Mouse (Mus musculus): Measurements from ENCODE around the gene Rusc2.

Rusc2 gene

GRCm38 (mm10) chr4:43452315-43452714 is 70.5 kb downstream of the Rusc2 start:
- DNase-seq: no peak

- DNase-seq: no peak
These were observed 71.6 kb downstream of the Rusc2 start for GRCm38 (mm10) chr4:43453413-43453812.

GRCm38 (mm10) chr4:43454041-43454836 is 72.5 kb downstream of the Rusc2 start, which contains the start of gene Cd72:
Gene Cd72 (minus strand): TSS chr4:43454628.
- no peak for DNase-seq

GRCm38 (mm10) chr4:43456470-43456869 is 74.7 kb downstream of the Rusc2 start:
- no peak for DNase-seq

- DNase-seq: no peak
These were observed 75.3 kb downstream of the Rusc2 start for GRCm38 (mm10) chr4:43457124-43457523.

GRCm38 (mm10) chr4:43463102-43463501 is 81.3 kb downstream of the Rusc2 start:
- DNase-seq: no peak

- DNase-seq: no peak
These were observed 84.2 kb downstream of the Rusc2 start for GRCm38 (mm10) chr4:43465935-43466334.

- DNase-seq: no peak
These were observed 85.1 kb downstream of the Rusc2 start for GRCm38 (mm10) chr4:43466872-43467271.

GRCm38 (mm10) chr4:43470301-43470700 is 88.5 kb downstream of the Rusc2 start:
- DNase-seq: no peak

- DNase-seq: no peak
These were observed 91.9 kb downstream of the Rusc2 start for GRCm38 (mm10) chr4:43473636-43474035.

- DNase-seq: no peak
These were observed 94.8 kb downstream of the Rusc2 start for GRCm38 (mm10) chr4:43476604-43477003.
